Mouse (Mus musculus): ENCODE data around the gene Exosc2.

Exosc2 gene

GRCm38 (mm10) chr2:31727576-31728277 is 57.2 kb downstream of the Exosc2 start:
- no peak for DNase-seq (ENCODE audit: low spot score)

GRCm38 (mm10) chr2:31730640-31731039 is 60.1 kb downstream of the Exosc2 start:
- no peak for DNase-seq (ENCODE audit: low spot score)
